ENCODE assay signal across 21 mouse cellular contexts in genomic region chr7:44949922-44950321, GRCm38 (mm10). TPM values are rescaled to one million over a fixed set of nuclear protein-coding genes. Genes with fewer than 3 reads are reported as not detected.
"Had no signal": no experiment of that assay in that cellular context is flagged by ENCODE, and none has a peak within 500 bp of the region (broad histone marks: within the 10 kb centered on the region; RNA-seq: fewer than 3 reads in every experiment).

No protein-coding gene starts in this region.

- H3K36me3 ChIP-seq: liver, embryonic 13.5 days; midbrain, embryonic 12.5 days; midbrain, embryonic 15.5 days; neural tube, embryonic 12.5 days; neural tube, embryonic 15.5 days had no signal

- H3K9ac ChIP-seq: liver, embryonic 13.5 days; midbrain, embryonic 12.5 days; midbrain, embryonic 15.5 days; neural tube, embryonic 12.5 days; neural tube, embryonic 15.5 days had no signal

- H3K4me2 ChIP-seq: liver, embryonic 13.5 days; midbrain, embryonic 12.5 days; midbrain, embryonic 15.5 days; neural tube, embryonic 12.5 days; neural tube, embryonic 15.5 days had no signal

- H3K9me3 ChIP-seq: liver, embryonic 13.5 days; midbrain, embryonic 12.5 days; midbrain, embryonic 15.5 days; neural tube, embryonic 12.5 days; neural tube, embryonic 15.5 days had no signal

- H3K27ac ChIP-seq: kidney, postnatal 0 days; liver, embryonic 13.5 days; midbrain, embryonic 12.5 days; midbrain, embryonic 15.5 days; neural tube, embryonic 12.5 days; neural tube, embryonic 15.5 days; stomach, postnatal 0 days had no signal

- DNase-seq: kidney, adult 2 months; kidney, postnatal 25 days; liver, embryonic 13.5 days; lung, adult 2 months; lung, postnatal 14 days; lung, postnatal 4 days; retina, postnatal 1 day; right cerebral cortex, postnatal 4 days; thymus, adult 2 months; thymus, postnatal 14 days had no signal

- H3K4me3 ChIP-seq: liver, embryonic 13.5 days; midbrain, embryonic 12.5 days; midbrain, embryonic 15.5 days; neural tube, embryonic 12.5 days; neural tube, embryonic 15.5 days had no signal

- ATAC-seq: intestine, embryonic 16.5 days; midbrain, embryonic 15.5 days had no signal

RNA-seq across cellular contexts. Expression of gene Tsks, which starts 6.9 kb away (rescaled TPM):
- total RNA-seq: liver, adult 2 months; megakaryocyte progenitor cell, adult 5-6 weeks had no signal
- polyA plus RNA-seq: intestine, embryonic 16.5 days; kidney, embryonic 14.5 days; large intestine, adult 2 months; lung, adult 2 months; neural tube, embryonic 12.5 days had no signal
